Mouse (Mus musculus) monocyte, adult 2 months (primary cell): ENCODE results near the gene Tns4.

Experiments
- DNase-seq, 2 experiments: peaks; one replicate each; pipeline ENCODE4 v3.0.0; 2022; ENCODE audit warnings: low spot score in 2 of 2, low read depth in 1 of 2

Gene Tns4

GRCm38 (mm10) chr11:99089077-99089601 lies at the start of gene Tns4:
TSS of gene Tns4 (minus strand) at chr11:99089306.
- no peak for DNase-seq

- no peak for DNase-seq
Observed at GRCm38 (mm10) chr11:99137385-99137784, 48.3 kb upstream of the Tns4 start.

- DNase-seq: no peak
Observed at GRCm38 (mm10) chr11:99136961-99137360, 47.9 kb upstream of the Tns4 start.

- DNase-seq: no peak
Observed at GRCm38 (mm10) chr11:99136361-99136760, 47.3 kb upstream of the Tns4 start.

GRCm38 (mm10) chr11:99135047-99135440 lies 45.9 kb upstream of the Tns4 start:
- DNase-seq: no peak

- DNase-seq: no peak
Observed at GRCm38 (mm10) chr11:99134266-99135046, 45.4 kb upstream of the Tns4 start.

- DNase-seq: no peak
Observed at GRCm38 (mm10) chr11:99133285-99133897, 44.3 kb upstream of the Tns4 start.

- no peak for DNase-seq
Observed at GRCm38 (mm10) chr11:99132091-99132730, 43.1 kb upstream of the Tns4 start.

- no peak for DNase-seq
Observed at GRCm38 (mm10) chr11:99131463-99131840, 42.3 kb upstream of the Tns4 start.

GRCm38 (mm10) chr11:99130736-99131462 lies 41.8 kb upstream of the Tns4 start:
- DNase-seq: no peak

GRCm38 (mm10) chr11:99129287-99129686 lies 40.2 kb upstream of the Tns4 start:
- no peak for DNase-seq

- no peak for DNase-seq
Observed at GRCm38 (mm10) chr11:99127785-99128682, 38.9 kb upstream of the Tns4 start.

- DNase-seq: no peak
Observed at GRCm38 (mm10) chr11:99126482-99127253, 37.6 kb upstream of the Tns4 start.

- DNase-seq: no peak
Observed at GRCm38 (mm10) chr11:99124635-99125029, 35.5 kb upstream of the Tns4 start.

- DNase-seq: no peak
Observed at GRCm38 (mm10) chr11:99123977-99124634, 35.0 kb upstream of the Tns4 start.

GRCm38 (mm10) chr11:99122703-99123102 lies 33.6 kb upstream of the Tns4 start:
- DNase-seq: no peak

GRCm38 (mm10) chr11:99121218-99121631 lies 32.1 kb upstream of the Tns4 start:
- no peak for DNase-seq

- no peak for DNase-seq
Observed at GRCm38 (mm10) chr11:99120524-99121217, 31.6 kb upstream of the Tns4 start.
